Mouse (Mus musculus) intestine, embryonic 14.5 days (tissue): ENCODE results near the gene Cox4i1. TPM values are rescaled to one million over a fixed set of nuclear protein-coding genes. Genes with fewer than 3 reads are reported as not detected.
A peak's percentile ranks its signal among the peaks of the same experiment; 100 is the strongest.

Source experiments
- ATAC-seq: fragments of 200-750 bp; cut with Nextera tagmentation; replicated peaks from 2 replicates; pipeline ENCODE4 v1.8.0; 2017; ENCODE audit warnings: low read depth, moderate number of reproducible peaks, moderate TSS enrichment, moderate library complexity; ENCODE audit not compliant: low FRiP score, low TSS enrichment
- DNase-seq: peaks from one replicate; pipeline ENCODE4 v3.0.0-alpha.2; 2018; ENCODE audit warnings: low spot score
- H3K27ac ChIP-seq: fragments of 300-500 bp; sonication (generic); 2 replicates; pipeline ENCODE4 v1.5.1; 2014; ENCODE audit warnings: low read depth, mild to moderate bottlenecking, control low read depth
- H3K27me3 ChIP-seq: fragments of 300-500 bp; sonication (generic); replicated peaks from 2 replicates; pipeline ENCODE4 v1.6.1; 2014; ENCODE audit warnings: low read length, control low read depth; ENCODE audit not compliant: control insufficient read depth, insufficient read depth
- H3K36me3 ChIP-seq: fragments of 300-500 bp; sonication (generic); 2 replicates; pipeline ENCODE4 v1.6.1; 2014; ENCODE audit warnings: low read length, control low read depth; ENCODE audit not compliant: control insufficient read depth, insufficient read depth
- H3K4me1 ChIP-seq: fragments of 300-500 bp; sonication (generic); replicated peaks from 2 replicates; pipeline ENCODE4 v1.6.1; 2014; ENCODE audit warnings: low read length, control low read depth, mixed read lengths; ENCODE audit not compliant: control insufficient read depth, insufficient read depth
- H3K4me2 ChIP-seq: fragments of 300-500 bp; sonication (generic); 2 replicates; pipeline ENCODE4 v1.6.1; 2014; ENCODE audit warnings: low read length
- H3K4me3 ChIP-seq: fragments of 300-500 bp; sonication (generic); 2 replicates; pipeline ENCODE4 v1.5.1; 2014; ENCODE audit warnings: low read depth, low read length, control low read depth, mixed read lengths
- H3K9ac ChIP-seq: fragments of 300-500 bp; sonication (generic); 2 replicates; pipeline ENCODE4 v1.6.1; 2014; ENCODE audit warnings: mild to moderate bottlenecking, low read length
- H3K9me3 ChIP-seq: fragments of 300-500 bp; sonication (generic); 2 replicates; pipeline ENCODE4 v1.6.1; 2016; ENCODE audit warnings: low read length, control low read depth; ENCODE audit not compliant: control insufficient read depth
- WGBS: fragments of 180-500 bp; shearing (Covaris S2); extraction: QIAGEN DNeasy Blood & Tissue Kit; methylation state at CpG from one replicate; pipeline ENCODE4 v1.1.7; 2014; 5-methylcytosine and 5-hydroxymethylcytosine counted together
- polyA plus RNA-seq: library from polyadenylated mRNA; unstranded; fragments of >200 nt; fragmentation: Nextera tagmentation; extraction: Ambion mirVana; gene quantifications from 2 replicates; pipeline ENCODE4 v1.2.1, GENCODE M21; 2014

The Cox4i1 gene
- polyA plus RNA-seq, 1 experiment from 2014 or later = 1,281 TPM

GRCm38 (mm10) chr8:120630848-120631247 is 37.2 kb upstream of the Cox4i1 start:
- Histone ChIP-seq H3K4me2 (no peak overlapping the region), H3K9me3 (no peaks in the 10 kb centered on the region), H3K27me3 (peaks cover 10% of the 10 kb centered on the region), H3K9ac (no peak overlapping the region), H3K4me1 (peaks cover 6% of the 10 kb centered on the region; the same call in 1 of the 2 replicates), H3K27ac (no peak overlapping the region), H3K36me3 (no peaks in the 10 kb centered on the region), H3K4me3 (no peak overlapping the region)
- WGBS = 44% methylated on average over 6 of the region's 6 CpGs
- DNase-seq (no peak), ATAC-seq (no peak)

- ATAC-seq = no peak
- Histone ChIP-seq H3K27ac (no peak overlapping the region), H3K4me1 (peaks cover 6% of the 10 kb centered on the region; the same call in 1 of the 2 replicates), H3K36me3 (no peaks in the 10 kb centered on the region), H3K9me3 (no peaks in the 10 kb centered on the region), H3K4me2 (no peak overlapping the region), H3K27me3 (peaks cover 10% of the 10 kb centered on the region), H3K4me3 (no peak overlapping the region), H3K9ac (no peak overlapping the region)
- no peak for DNase-seq
- WGBS = 81% methylated on average over 21 of the region's 21 CpGs
These were observed 36.3 kb upstream of the Cox4i1 start for GRCm38 (mm10) chr8:120631441-120632375.

DNA sequence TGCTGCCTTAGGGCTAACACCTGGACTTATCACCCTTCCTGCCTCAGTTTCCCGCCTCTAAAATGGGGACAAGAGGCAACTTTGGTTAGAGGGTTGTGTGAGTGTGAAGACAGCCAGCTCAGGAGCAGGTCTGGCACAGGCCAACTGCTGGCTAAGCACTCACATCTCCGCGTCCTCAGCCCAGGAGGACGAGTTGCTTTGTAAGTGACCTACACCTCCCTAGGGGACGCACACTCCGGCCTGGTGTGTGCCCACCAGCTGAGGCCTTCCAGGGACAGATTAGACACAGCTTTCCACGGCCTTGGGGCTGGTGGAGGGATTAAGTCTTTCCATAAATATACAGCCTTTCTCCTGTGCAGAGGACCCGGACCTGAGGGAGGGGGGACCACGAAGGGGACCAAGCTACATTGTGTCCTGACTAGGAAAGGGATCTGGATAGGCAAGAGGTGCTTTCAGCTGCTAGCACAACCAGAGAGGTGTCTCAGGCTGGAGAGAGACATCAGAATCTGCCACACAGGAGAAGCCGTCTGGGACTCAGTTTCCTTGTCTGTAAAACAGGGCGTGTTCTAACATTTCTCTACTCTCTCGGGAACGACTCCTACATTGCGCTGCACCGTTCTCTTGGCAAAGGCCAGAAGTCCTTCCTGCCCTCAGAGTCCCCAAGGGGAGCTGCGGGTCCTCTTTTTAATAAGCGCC is 34.9 kb upstream of the Cox4i1 start:
- Histone ChIP-seq H3K4me2 (peak overlapping the region; percentile 100), H3K4me1 (peaks cover 6% of the 10 kb centered on the region; the same call in 1 of the 2 replicates), H3K9me3 (no peaks in the 10 kb centered on the region), H3K36me3 (no peaks in the 10 kb centered on the region), H3K4me3 (peak overlapping the region; percentile 53), H3K9ac (no peak overlapping the region), H3K27ac (no peak overlapping the region), H3K27me3 (peaks cover 10% of the 10 kb centered on the region)
- ATAC-seq (peak; percentile 2; the same call in 1 of the 2 replicates), DNase-seq (peak; percentile 60)
- WGBS = 42% methylated on average over 17 of the region's 17 CpGs

- peak overlapping the region; percentile 53 for H3K9ac ChIP-seq
- DNase-seq (no peak), ATAC-seq (peak; percentile 56)
- no peaks in the 10 kb centered on the region for H3K36me3 ChIP-seq
- H3K27ac ChIP-seq = no peak overlapping the region
- peaks cover 6% of the 10 kb centered on the region; the same call in 1 of the 2 replicates for H3K4me1 ChIP-seq
- H3K27me3 ChIP-seq = peaks cover 10% of the 10 kb centered on the region
- peak overlapping the region; percentile 53 for H3K4me3 ChIP-seq
- no peaks in the 10 kb centered on the region for H3K9me3 ChIP-seq
- peak overlapping the region; percentile 100 for H3K4me2 ChIP-seq
- WGBS = 2% methylated on average over 36 of the region's 44 CpGs
These were observed 34.3 kb upstream of the Cox4i1 start for GRCm38 (mm10) chr8:120633665-120634271.

DNA sequence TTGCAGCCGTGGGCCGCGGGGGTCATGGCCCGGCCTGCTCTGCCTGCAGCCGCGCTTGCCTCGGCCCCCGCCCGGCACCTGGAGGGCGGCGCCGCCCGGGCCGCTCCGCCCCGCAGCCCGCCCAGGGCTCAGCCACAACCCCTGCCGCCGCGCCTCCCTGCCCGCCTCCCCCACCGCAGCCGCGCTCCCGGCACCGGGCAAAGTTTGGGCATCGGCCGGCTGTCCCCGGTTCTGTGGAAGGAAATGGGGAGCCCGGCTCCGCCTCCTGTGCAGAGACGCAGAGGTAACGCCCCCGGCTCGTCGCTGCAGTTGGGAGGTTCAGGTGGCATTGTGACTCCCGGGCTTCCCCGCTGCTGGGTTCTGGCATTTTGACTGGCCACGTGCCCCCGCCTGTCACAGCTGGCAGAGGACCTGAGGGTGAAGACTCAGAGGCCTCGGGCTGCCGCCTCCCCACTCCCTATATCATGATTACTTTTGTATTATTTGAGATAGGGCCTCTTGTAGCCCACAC is 33.6 kb upstream of the Cox4i1 start:
- Histone ChIP-seq H3K9ac (peak overlapping the region; percentile 53), H3K9me3 (no peaks in the 10 kb centered on the region), H3K27ac (no peak overlapping the region), H3K36me3 (no peaks in the 10 kb centered on the region), H3K27me3 (peaks cover 10% of the 10 kb centered on the region), H3K4me1 (peaks cover 6% of the 10 kb centered on the region; the same call in 1 of the 2 replicates), H3K4me3 (peak overlapping the region; percentile 53), H3K4me2 (peak overlapping the region; percentile 100)
- WGBS = under 1% methylated on average over 39 of the region's 42 CpGs
- peak; percentile 48 for ATAC-seq
- peak; percentile 67 for DNase-seq

- Histone ChIP-seq H3K27me3 (no peaks in the 10 kb centered on the region), H3K9ac (no peak overlapping the region), H3K27ac (no peak overlapping the region), H3K36me3 (no peaks in the 10 kb centered on the region), H3K4me1 (no peaks in the 10 kb centered on the region), H3K9me3 (no peaks in the 10 kb centered on the region), H3K4me3 (no peak overlapping the region), H3K4me2 (no peak overlapping the region)
- no peak for DNase-seq
- 0 out of 2 replicates have a peak, but pooled peaks have one; percentile 42 for ATAC-seq
- WGBS = 28% methylated on average over 8 of the region's 8 CpGs
These were observed 26.8 kb upstream of the Cox4i1 start for GRCm38 (mm10) chr8:120641245-120641644.

- WGBS = 72% methylated on average over 10 of the region's 10 CpGs
These were observed 25.9 kb upstream of the Cox4i1 start for GRCm38 (mm10) chr8:120642031-120642662.

GRCm38 (mm10) chr8:120644663-120645062 is 23.4 kb upstream of the Cox4i1 start:
- Histone ChIP-seq H3K36me3 (no peaks in the 10 kb centered on the region), H3K9ac (no peak overlapping the region), H3K9me3 (no peaks in the 10 kb centered on the region), H3K27ac (no peak overlapping the region), H3K27me3 (no peaks in the 10 kb centered on the region), H3K4me1 (no peaks in the 10 kb centered on the region), H3K4me2 (no peak overlapping the region), H3K4me3 (no peak overlapping the region)
- ATAC-seq = no peak
- no peak for DNase-seq
- WGBS = 78% methylated on average over 7 of the region's 7 CpGs

More at GRCm38 (mm10) chr8:120642031-120642662, 25.9 kb upstream of the Cox4i1 start:
- Histone ChIP-seq H3K36me3 (no peaks in the 10 kb centered on the region), H3K4me3 (no peak overlapping the region), H3K9ac (no peak overlapping the region), H3K27ac (no peak overlapping the region), H3K4me2 (no peak overlapping the region), H3K27me3 (no peaks in the 10 kb centered on the region), H3K9me3 (no peaks in the 10 kb centered on the region), H3K4me1 (no peaks in the 10 kb centered on the region)
- DNase-seq = no peak
- no peak for ATAC-seq
